Mouse (Mus musculus): Measurements from ENCODE around the gene Olfr878. TPM values are rescaled to one million over a fixed set of nuclear protein-coding genes. Genes with fewer than 3 reads are reported as not detected.

The Olfr878 gene
- polyA plus RNA-seq (2012): 0.04 TPM in 1 of 2 replicates, not detected in the other

GRCm38 (mm10) chr9:37917540-37917939, at the start of gene Olfr878:
Olfr878 (plus strand) TSS chr9:37917840.

GRCm38 (mm10) chr9:37896661-37897060, 21.0 kb upstream of the Olfr878 start, which contains the start of gene Olfr145:
Olfr145 (plus strand) TSS chr9:37896724.

Other genes starting within 250 kb of the Olfr878 start
- gene Panx3, start 248.6 kb upstream of the Olfr878 start, polyA plus RNA-seq (2012): not detected in 2 replicates
- not detected in 2 replicates for gene Olfr160, start 201.6 kb upstream of the Olfr878 start, polyA plus RNA-seq (2012)
- not detected in 2 replicates for gene Olfr874, start 172.7 kb upstream of the Olfr878 start, polyA plus RNA-seq (2012)
- gene Olfr875, start 146.0 kb upstream of the Olfr878 start, polyA plus RNA-seq (2012): not detected in 2 replicates
- gene Olfr876, start 114.8 kb upstream of the Olfr878 start, polyA plus RNA-seq (2012): not detected in 2 replicates
- gene Olfr877, start 63.6 kb upstream of the Olfr878 start, polyA plus RNA-seq (2012): not detected in 2 replicates
- gene Olfr145, start 21.1 kb upstream of the Olfr878 start, polyA plus RNA-seq (2012): not detected in 2 replicates
- not detected in 2 replicates for gene Olfr881, start 74.0 kb downstream of the Olfr878 start, polyA plus RNA-seq (2012)
- not detected in 2 replicates for gene Olfr883, start 108.0 kb downstream of the Olfr878 start, polyA plus RNA-seq (2012)
- not detected in 2 replicates for gene Olfr884, start 128.7 kb downstream of the Olfr878 start, polyA plus RNA-seq (2012)
- gene Olfr885, start 143.5 kb downstream of the Olfr878 start, polyA plus RNA-seq (2012): not detected in 2 replicates
- gene Olfr887, start 166.2 kb downstream of the Olfr878 start, polyA plus RNA-seq (2012): 0.03 TPM in 1 of 2 replicates, not detected in the other
- not detected in 2 replicates for gene Olfr888, start 190.3 kb downstream of the Olfr878 start, polyA plus RNA-seq (2012)
- gene Olfr889, start 197.4 kb downstream of the Olfr878 start, polyA plus RNA-seq (2012): not detected in 2 replicates
- not detected in 2 replicates for gene Olfr890, start 224.7 kb downstream of the Olfr878 start, polyA plus RNA-seq (2012)